Mouse (Mus musculus): ENCODE results near the gene Islr.

- no peak for TF ChIP-seq CTCF (IDR thresholded peaks at IDR 0.05; ENCODE audit: borderline replicate concordance, extremely low read depth, insufficient read depth, insufficient read length)
- no peak for TF ChIP-seq POLR2A (IDR thresholded peaks at IDR 0.05; ENCODE audit: borderline replicate concordance, extremely low read depth, insufficient read depth, insufficient read length, poor library complexity, severe bottlenecking)
Measured at GRCm38 (mm10) chr9:58198801-58199371, 5.2 kb downstream of the Islr start.

All from brain, embryonic 14.5 days (tissue).